Mouse (Mus musculus) brain, embryonic 14.5 days (tissue): ENCODE measurements around the gene Pknox2. TPM values are rescaled to one million over a fixed set of nuclear protein-coding genes. Genes with fewer than 3 reads are reported as not detected.

ENCODE experiments used
- DNase-seq: peaks from one replicate; pipeline ENCODE4 v3.0.0-alpha.2; 2011; ENCODE audit warnings: low read depth
- CTCF ChIP-seq: fragments of 200-500 bp; IDR thresholded peaks from 2 replicates; pipeline ENCODE4 v1.5.1; 2012; ENCODE audit warnings: inconsistent platforms, mild to moderate bottlenecking, moderate library complexity, borderline replicate concordance; ENCODE audit not compliant: insufficient read depth, insufficient read length; ENCODE audit errors: extremely low read depth
- POLR2A ChIP-seq: fragments of 200-500 bp; IDR thresholded peaks from 2 replicates; pipeline ENCODE4 v1.6.1; 2012; ENCODE audit warnings: mild to moderate bottlenecking, inconsistent platforms, borderline replicate concordance; ENCODE audit not compliant: poor library complexity, insufficient read depth, insufficient read length, severe bottlenecking; ENCODE audit errors: extremely low read depth
- polyA plus RNA-seq: library from polyadenylated mRNA; depleted of rRNA; stranded (reverse); fragments of >200 nt; gene quantifications from 2 replicates; pipeline ENCODE4 v1.2.3, GENCODE M21; 2012; rRNA removed

Pknox2 gene
- polyA plus RNA-seq, 1 experiment = 38.3 TPM

GRCm38 (mm10) chr9:36857476-36858117 lies 289.6 kb downstream of the Pknox2 start:
- TF ChIP-seq POLR2A = no peak
- no peak for TF ChIP-seq CTCF
- DNase-seq = no peak

DNA sequence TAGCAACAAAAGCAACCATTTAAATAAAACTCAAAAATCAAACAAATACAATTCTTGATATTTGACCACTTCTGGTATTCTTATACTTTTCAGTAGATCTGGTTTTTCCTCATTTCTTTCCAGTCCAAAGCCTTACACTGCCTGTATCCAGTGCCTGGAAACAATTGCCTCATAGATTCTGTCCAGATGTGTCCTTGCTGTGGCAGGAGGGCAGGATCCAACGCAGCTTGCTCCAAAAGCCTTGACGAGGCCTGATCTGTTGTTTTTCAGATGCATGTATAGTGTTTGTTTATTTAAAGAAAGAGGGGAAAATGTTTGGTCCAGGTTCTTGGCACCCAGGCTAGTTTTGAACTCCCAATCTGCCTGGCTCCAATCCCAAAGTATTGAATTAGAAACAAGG lies 290.9 kb downstream of the Pknox2 start:
- no peak for TF ChIP-seq CTCF
- no peak for TF ChIP-seq POLR2A
- DNase-seq = no peak

DNA sequence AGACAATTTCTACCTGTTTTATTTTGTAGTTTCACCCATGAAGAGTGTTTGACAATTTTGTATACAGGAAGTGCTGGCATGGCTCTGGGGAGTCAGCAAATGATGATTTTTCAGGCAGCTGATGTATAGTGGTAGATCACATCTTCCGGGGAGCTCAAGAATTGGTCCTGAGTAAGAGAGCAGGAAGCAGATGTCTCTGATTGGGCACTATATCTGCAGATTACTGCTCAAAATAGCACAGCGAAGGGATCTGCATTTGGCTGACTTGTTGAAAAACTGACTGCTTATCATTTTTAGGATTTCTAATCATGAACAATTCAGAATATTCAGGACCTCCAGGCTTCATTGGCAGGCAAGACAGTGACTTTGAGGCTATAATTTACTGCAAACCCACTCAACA lies 295.0 kb downstream of the Pknox2 start:
- no peak for TF ChIP-seq CTCF
- no peak for TF ChIP-seq POLR2A
- no peak for DNase-seq

- no peak for DNase-seq
- TF ChIP-seq CTCF = no peak
Measured at GRCm38 (mm10) chr9:36850091-36850490, 297.1 kb downstream of the Pknox2 start.

- no peak for DNase-seq
- TF ChIP-seq CTCF (no peak), POLR2A (no peak)
Measured at GRCm38 (mm10) chr9:36848661-36849060, 298.5 kb downstream of the Pknox2 start.

- TF ChIP-seq POLR2A (no peak), CTCF (no peak)
- no peak for DNase-seq
Measured at GRCm38 (mm10) chr9:36846346-36846745, 300.9 kb downstream of the Pknox2 start.

Other genes starting within 250 kb of the Pknox2 start
- gene Tmem218, start 60.8 kb upstream of the Pknox2 start, polyA plus RNA-seq = 4.7 and 4.8 TPM in 2 replicates
- gene Slc37a2, start 108.3 kb upstream of the Pknox2 start, polyA plus RNA-seq = 1.5 and 1.6 TPM in 2 replicates
- gene Ccdc15, start 201.0 kb upstream of the Pknox2 start, polyA plus RNA-seq = 3.2 and 3.3 TPM in 2 replicates
- gene Hepacam, start 219.9 kb upstream of the Pknox2 start, polyA plus RNA-seq = 5.0 and 10.8 TPM in 2 replicates